In genomic region chr2:59779355-59779754, GRCm38 (mm10) we compare ENCODE assay signal across 9 mouse cellular contexts.
DNase-seq lines count a peak whose midpoint lies in the region; ATAC-seq and TF ChIP-seq lines count a peak whose summit lies in the region.
"Had no signal": no experiment of that assay in that cellular context is flagged by ENCODE, and none has a peak within 500 bp of the region (broad histone marks: within the 10 kb centered on the region; RNA-seq: fewer than 3 reads in every experiment).

No protein-coding gene starts in this region.

- peak; percentile 61 to 73 for DNase-seq in kidney, postnatal 36 days
- DNase-seq in lung, postnatal 14 days = peak; percentile 40
- DNase-seq in right cerebral cortex, postnatal 36 days (ENCODE audit: low spot score in 2 of 2) = no peak
- DNase-seq in right cerebral cortex, postnatal 25 days = no peak

- ATAC-seq in embryonic facial prominence, embryonic 13.5 days (ENCODE audit: insufficient number of reproducible peaks, insufficient read depth, low FRiP score, low TSS enrichment, low read depth) = 0 out of 2 replicates have a peak, but pooled peaks have one; percentile 17
- ATAC-seq in cerebellum, adult (ENCODE audit: insufficient number of reproducible peaks, low FRiP score, low TSS enrichment) = no peak
- no peak for ATAC-seq in inflammation-experienced regulatory T-cells, adult 6 months

- H3K27me3 ChIP-seq in E14TG2a.4 (ENCODE audit: insufficient read depth, low read length) = no peaks in the 10 kb centered on the region
- H3K27me3 ChIP-seq in embryonic facial prominence, embryonic 13.5 days = no peaks in the 10 kb centered on the region
- H3K27me3 ChIP-seq: CH12.LX had no signal

- peaks cover 69% of the 10 kb centered on the region for H3K36me3 ChIP-seq in E14TG2a.4 (ENCODE audit: insufficient read depth, low read length)
- peaks cover 3% of the 10 kb centered on the region; the same call in 1 of the 2 replicates for H3K36me3 ChIP-seq in embryonic facial prominence, embryonic 13.5 days

- 0 out of 2 replicates have a peak overlapping the region, but pooled peaks have one; percentile 27 for H3K9ac ChIP-seq in embryonic facial prominence, embryonic 13.5 days

- peak overlapping the region; percentile 49 for H3K27ac ChIP-seq in embryonic facial prominence, embryonic 13.5 days

- peak overlapping the region; percentile 41 for H3K4me3 ChIP-seq in E14TG2a.4 (replicated peaks; ENCODE audit: low read length)
- H3K4me3 ChIP-seq in embryonic facial prominence, embryonic 13.5 days = no peak overlapping the region

- H3K4me1 ChIP-seq in E14TG2a.4 (replicated peaks; ENCODE audit: low read depth, low read length) = peaks cover 82% of the 10 kb centered on the region
- H3K4me1 ChIP-seq in embryonic facial prominence, embryonic 13.5 days = peaks cover 64% of the 10 kb centered on the region

- no peaks in the 10 kb centered on the region for H3K9me3 ChIP-seq in E14TG2a.4 (ENCODE audit: low read length)
- H3K9me3 ChIP-seq in embryonic facial prominence, embryonic 13.5 days = no peaks in the 10 kb centered on the region

- 0 out of 2 replicates have a peak overlapping the region, but pooled peaks have one; percentile 3 for H3K4me2 ChIP-seq in embryonic facial prominence, embryonic 13.5 days

- no peak for TF ChIP-seq CTCF in E14TG2a.4 (conservative IDR thresholded peaks at IDR 0.05; ENCODE audit: low read length)

- WGBS in embryonic facial prominence, embryonic 13.5 days = 75% methylated on average over 10 of the region's 10 CpGs

Comparison
In these comparisons a context has a peak if more than half of its experiments do, and no peak if none do; other contexts are left out.
1. DNase-seq: peak in kidney, postnatal 36 days (2 of 2) and lung, postnatal 14 days (single experiment); none in right cerebral cortex, postnatal 36 days (0 of 2) and right cerebral cortex, postnatal 25 days (single experiment).